Mouse (Mus musculus) right cerebral cortex, adult 18-20 months (tissue): Measurements from ENCODE around the gene Shprh.
"Not testable (repeated sequence)": the region's sequence is repeated elsewhere in the genome, so short reads cannot be mapped to it uniquely, and the experiment has no call there.

Experiments
- DNase-seq: peaks from one replicate; pipeline ENCODE4 v3.0.0; 2022; ENCODE audit warnings: mixed read lengths

Gene Shprh

GRCm38 (mm10) chr10:11250247-11250997 lies 101.2 kb downstream of the Shprh start:
- no peak for DNase-seq

DNA sequence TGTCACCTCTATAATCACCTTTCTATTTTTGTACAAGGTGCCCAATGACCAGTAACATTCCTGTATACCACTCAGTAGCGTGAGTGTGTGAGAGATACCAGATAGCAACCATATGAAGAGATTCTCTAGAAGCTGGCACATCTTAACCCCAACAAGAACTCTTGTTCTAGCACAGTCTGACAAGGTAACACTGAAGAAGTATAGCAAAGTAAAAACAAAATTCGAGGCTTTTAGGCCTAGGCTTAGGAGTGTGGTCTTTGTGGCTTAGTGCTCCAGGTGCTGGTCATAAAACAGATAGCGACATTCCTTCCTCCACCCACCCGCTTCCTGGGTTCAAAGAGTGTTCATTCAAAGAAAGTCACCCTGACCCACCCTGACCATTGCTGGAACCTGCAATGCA lies 104.4 kb downstream of the Shprh start:
- DNase-seq: not testable (repeated sequence)

DNA sequence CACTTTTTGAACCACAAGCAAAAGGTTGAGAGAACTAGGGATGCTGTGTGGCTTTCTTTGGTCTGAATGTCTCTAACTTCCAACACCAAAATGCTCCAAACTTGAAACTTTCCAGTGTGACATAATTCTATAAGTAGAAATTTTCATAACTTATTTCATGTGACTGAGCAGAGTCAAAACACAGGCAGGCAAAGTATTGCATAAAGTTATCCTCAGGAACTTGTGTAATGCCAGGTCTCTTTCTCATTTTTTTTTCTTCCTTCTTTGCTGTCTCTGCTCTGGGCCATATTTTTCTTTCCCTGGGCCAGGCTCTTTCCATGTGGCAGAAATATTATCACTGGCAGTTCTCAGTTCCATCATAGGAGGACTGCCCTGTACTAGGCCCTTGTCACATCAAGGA lies 110.9 kb downstream of the Shprh start:
- no peak for DNase-seq

GRCm38 (mm10) chr10:11262292-11262691 lies 113.1 kb downstream of the Shprh start:
- DNase-seq: not testable (repeated sequence)

DNA sequence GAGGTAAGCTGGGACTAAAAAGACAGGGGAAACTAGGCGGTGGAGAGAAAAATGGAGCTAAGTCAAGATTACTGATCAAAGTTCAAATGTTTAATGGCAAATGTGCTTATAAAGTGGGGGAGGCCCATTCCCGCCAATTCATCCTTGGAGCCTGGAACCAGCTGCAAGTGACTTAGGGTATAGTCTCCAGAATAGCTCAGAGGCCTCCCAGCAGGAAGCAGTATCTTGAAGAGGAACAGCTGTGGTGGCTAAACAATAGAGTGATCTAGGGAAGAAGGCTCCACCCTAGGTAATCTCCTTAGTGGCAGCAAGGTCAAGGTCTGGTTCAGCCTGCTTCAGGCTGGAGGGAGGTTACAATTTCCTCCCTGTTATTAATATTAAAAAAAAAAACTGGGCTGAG lies 114.6 kb downstream of the Shprh start:
- not testable (repeated sequence) for DNase-seq
